Comparison of ENCODE assay signal across 7 mouse cellular contexts in the genomic region with DNA sequence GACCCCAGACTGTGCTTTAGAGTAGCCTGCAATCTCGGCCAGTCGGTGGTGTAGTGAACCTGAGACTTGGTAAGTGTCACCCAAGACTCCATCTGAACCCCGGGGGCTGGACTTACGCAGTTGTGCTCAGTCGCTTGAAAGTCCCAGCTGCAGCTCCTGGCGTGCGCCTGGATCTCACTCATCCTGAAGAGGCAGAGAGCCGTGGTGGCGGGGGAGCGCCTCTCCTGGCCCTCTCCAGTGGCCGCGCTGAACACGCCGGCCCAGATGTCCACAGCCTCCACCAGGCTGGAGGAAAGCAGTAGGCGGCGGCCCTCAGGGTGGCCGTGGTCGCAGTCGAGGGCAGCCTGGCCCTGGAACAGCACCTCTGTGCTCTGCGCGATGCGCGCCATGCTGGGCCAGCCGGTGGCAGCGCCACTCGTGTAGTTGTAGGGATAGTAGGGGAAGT. TPM values are rescaled to one million over a fixed set of nuclear protein-coding genes. Genes with fewer than 3 reads are reported as not detected.
A peak's percentile ranks its signal among the peaks of the same experiment; 100 is the strongest.
DNase-seq lines count a peak whose midpoint lies in the region; ATAC-seq and TF ChIP-seq lines count a peak whose summit lies in the region.

No protein-coding gene starts in this region.

- under 1% methylated on average over 26 of the region's 26 CpGs for WGBS in embryonic facial prominence, embryonic 13.5 days
- under 1% methylated on average over 26 of the region's 26 CpGs for WGBS in heart, embryonic 14.5 days

- in situ Hi-C loops in CH12.LX (cut with MboI; ENCODE audit: low pct_ligation_motif_present, low pct_unique_long_range_greater_than_20kb, low sequenced_read_pairs), result no loop called here

- H3K9ac ChIP-seq in CH12.LX (ENCODE audit: insufficient read depth, low read depth), result peak overlapping the region; percentile 90
- H3K9ac ChIP-seq in embryonic facial prominence, embryonic 13.5 days, result peak overlapping the region; percentile 83
- peak overlapping the region; percentile 70 for H3K9ac ChIP-seq in heart, embryonic 14.5 days (ENCODE audit: low read length)

- peaks cover 48% of the 10 kb centered on the region for H3K79me2 ChIP-seq in CH12.LX (replicated peaks; ENCODE audit: control insufficient read depth, extremely low read depth, insufficient read depth, poor library complexity, severe bottlenecking)

- intact Hi-C loops in left cerebral cortex, adult 2 months (cut with DNase I), result loop anchor here (5.0 to 10.0 kb wide), 4 partner anchors 116 to 729 kb away; no protein-coding TSS in a partner anchor

- no peak for TF ChIP-seq CTCF in CH12.LX (conservative IDR thresholded peaks at IDR 0.05 in 1 of 2, IDR thresholded peaks at IDR 0.05 in 1 of 2; ENCODE audit: low read depth in 2 of 2, low read length in 2 of 2)
- no peak for TF ChIP-seq CTCF in left cerebral cortex, adult 2 months (IDR thresholded peaks at IDR 0.05)

- no peaks in the 10 kb centered on the region for H3K9me3 ChIP-seq in CH12.LX (replicated peaks; ENCODE audit: low read length)
- no peaks in the 10 kb centered on the region for H3K9me3 ChIP-seq in embryonic facial prominence, embryonic 13.5 days
- H3K9me3 ChIP-seq in heart, embryonic 14.5 days (ENCODE audit: control insufficient read depth, low read length), result no peaks in the 10 kb centered on the region

- H3K27ac ChIP-seq in CH12.LX (ENCODE audit: insufficient read depth, low read depth), result peak overlapping the region; percentile 45
- H3K27ac ChIP-seq in embryonic facial prominence, embryonic 13.5 days, result no peak overlapping the region
- H3K27ac ChIP-seq in heart, embryonic 14.5 days (replicated peaks in 1 of 2; ENCODE audit: control insufficient read depth in 1 of 2, insufficient read depth in 1 of 2, low read depth in 2 of 2, low read length in 2 of 2), result peak overlapping the region; percentile 4 to 10; a peak in 1 of 4 replicates
- peak overlapping the region; percentile 91 for H3K27ac ChIP-seq in left cerebral cortex, adult 2 months

- DNase-seq in CH12.LX (ENCODE audit: extremely low read depth), result no peak
- DNase-seq in MN1 (ENCODE audit: low spot score), result peak; percentile 70
- peak in 1 of 2 experiments; percentile 52 for DNase-seq in left cerebral cortex, adult 2 months (ENCODE audit: extremely low spot score in 1 of 2, low spot score in 2 of 2)
- peak; percentile 46 for DNase-seq in lung, postnatal 36 days
- DNase-seq in retina, postnatal 1 day, result peak; percentile 76

- TF ChIP-seq EP300 in CH12.LX (IDR thresholded peaks at IDR 0.05; ENCODE audit: low read length), result no peak

- peaks cover 10 to 29% of the 10 kb centered on the region in 2 experiments; a peak in 3 of 4 replicates for H3K4me1 ChIP-seq in CH12.LX (ENCODE audit: control insufficient read depth in 1 of 2, insufficient read depth in 2 of 2)
- H3K4me1 ChIP-seq in embryonic facial prominence, embryonic 13.5 days, result peaks cover 37% of the 10 kb centered on the region
- peaks cover 2 to 23% of the 10 kb centered on the region in 2 experiments; a peak in 3 of 4 replicates for H3K4me1 ChIP-seq in heart, embryonic 14.5 days (ENCODE audit: control insufficient read depth in 2 of 2, insufficient read depth in 2 of 2, low read length in 2 of 2)

- no peaks in the 10 kb centered on the region for H3K27me3 ChIP-seq in CH12.LX (replicated peaks)
- peaks cover 69% of the 10 kb centered on the region for H3K27me3 ChIP-seq in embryonic facial prominence, embryonic 13.5 days
- H3K27me3 ChIP-seq in heart, embryonic 14.5 days (ENCODE audit: control insufficient read depth, insufficient read depth, low read length), result peaks cover 44% of the 10 kb centered on the region

- TF ChIP-seq POLR2A in CH12.LX (IDR thresholded peaks at IDR 0.05; ENCODE audit: low read depth, low read length), result no peak; the same call in 1 of the 2 replicates

- peak overlapping the region; percentile 91 for H3K4me2 ChIP-seq in CH12.LX (ENCODE audit: insufficient read depth, low read depth, poor library complexity, severe bottlenecking)
- peak overlapping the region; percentile 97 for H3K4me2 ChIP-seq in embryonic facial prominence, embryonic 13.5 days
- H3K4me2 ChIP-seq in heart, embryonic 14.5 days (ENCODE audit: low read length), result peak overlapping the region; percentile 95

- ATAC-seq in embryonic facial prominence, embryonic 13.5 days (ENCODE audit: insufficient number of reproducible peaks, insufficient read depth, low FRiP score, low TSS enrichment, low read depth), result 0 out of 2 replicates have a peak, but pooled peaks have one; percentile 6
- ATAC-seq in heart, embryonic 14.5 days (ENCODE audit: insufficient number of reproducible peaks, insufficient read depth, low FRiP score, low read depth), result 0 out of 2 replicates have a peak, but pooled peaks have one; percentile 19

- dilution Hi-C loops in CH12.LX (cut with MboI; ENCODE audit: extremely low pct_ligation_motif_present, extremely low pct_unique_long_range_greater_than_20kb, low sequenced_read_pairs), result no loop called here

- peaks cover 0 to 8% of the 10 kb centered on the region in 2 experiments for H3K36me3 ChIP-seq in CH12.LX (replicated peaks in 1 of 2; ENCODE audit: control insufficient read depth in 1 of 2, insufficient read depth in 1 of 2, low read length in 1 of 2)
- no peaks in the 10 kb centered on the region for H3K36me3 ChIP-seq in embryonic facial prominence, embryonic 13.5 days
- H3K36me3 ChIP-seq in heart, embryonic 14.5 days (ENCODE audit: control insufficient read depth, insufficient read depth, low read length), result no peaks in the 10 kb centered on the region

- H3K4me3 ChIP-seq in CH12.LX (replicated peaks in 1 of 3; ENCODE audit: low read depth in 2 of 3, low read length in 2 of 3, poor library complexity in 1 of 3), result peak overlapping the region; percentile 82 to 95 (median 85)
- peak overlapping the region; percentile 74 for H3K4me3 ChIP-seq in embryonic facial prominence, embryonic 13.5 days
- peak overlapping the region; percentile 69 to 75 for H3K4me3 ChIP-seq in heart, embryonic 14.5 days (ENCODE audit: control insufficient read depth in 1 of 2, insufficient read depth in 1 of 2, low read depth in 1 of 2, low read length in 2 of 2)
- peak overlapping the region; percentile 70 for H3K4me3 ChIP-seq in left cerebral cortex, adult 2 months

- no peak; the same call in 1 of the 2 replicates for TF ChIP-seq RAD21 in CH12.LX (IDR thresholded peaks at IDR 0.05; ENCODE audit: low read depth, low read length)

TF ChIP-seq in CH12.LX, 34 proteins besides CTCF, POLR2A, EP300 and RAD21:
- TF ChIP-seq CHD1 (IDR thresholded peaks at IDR 0.05; ENCODE audit: low read depth, low read length) (peak; percentile 87; the same call in 1 of the 2 replicates), GABPA (IDR thresholded peaks at IDR 0.05; ENCODE audit: insufficient replicate concordance, low read depth, low read length) (no peak)

RNA-seq across cellular contexts. Expression of a gene that starts 1.2 kb away (rescaled TPM):
- 33.0 and 38.4 TPM in 2 replicates for total RNA-seq in CH12.LX (2012; rRNA removed)
- total RNA-seq in CH12.LX (2014; rRNA removed), result 31.2 and 34.4 TPM in 2 replicates
- polyA plus RNA-seq in CH12.LX (2012; ENCODE audit: insufficient read length, low read depth), result 26.6 and 27.6 TPM in 2 replicates
- polyA plus RNA-seq in embryonic facial prominence, embryonic 13.5 days (2015; fragmentation: Nextera tagmentation; extraction: Ambion mirVana), result 2.4 and 3.1 TPM in 2 replicates
- polyA plus RNA-seq in heart, embryonic 14.5 days (2014; fragmentation: Nextera tagmentation; extraction: Ambion mirVana), result 6.0 and 6.9 TPM in 2 replicates
- 10 to 100 TPM; 46.2 to 49.9 TPM for total RNA-seq in left cerebral cortex, adult 2 months (2021)
